ENCODE assay signal across 21 mouse cellular contexts in the genomic region with DNA sequence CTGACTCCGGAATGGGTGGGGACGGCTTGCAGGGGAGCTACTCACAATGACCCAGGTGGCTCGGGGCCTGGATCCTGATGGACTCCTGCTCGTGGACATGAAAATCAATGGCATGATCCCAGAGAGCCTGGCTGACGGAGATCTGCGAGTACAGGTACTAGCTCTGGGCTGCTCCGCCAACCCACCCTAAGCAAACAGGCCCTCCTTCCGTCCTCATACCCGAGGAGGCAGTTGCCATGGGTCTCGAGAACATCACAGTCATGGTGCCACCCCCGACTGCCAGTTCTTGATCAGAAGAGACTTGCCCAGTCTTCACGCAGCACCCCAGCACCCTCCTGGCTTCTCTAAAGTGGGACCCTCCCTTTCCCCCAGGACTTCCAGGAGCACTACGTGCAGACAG. TPM values are rescaled to one million over a fixed set of nuclear protein-coding genes. Genes with fewer than 3 reads are reported as not detected.
DNase-seq lines count a peak whose midpoint lies in the region; ATAC-seq and TF ChIP-seq lines count a peak whose summit lies in the region.
"Had no signal": no experiment of that assay in that cellular context is flagged by ENCODE, and none has a peak within 500 bp of the region (broad histone marks: within the 10 kb centered on the region; RNA-seq: fewer than 3 reads in every experiment).

No protein-coding gene starts in this region.

- ATAC-seq in heart, embryonic 13.5 days (ENCODE audit: extremely low read depth, insufficient number of reproducible peaks, low FRiP score, low TSS enrichment): no peak
- ATAC-seq in lung, postnatal 0 days: no peak
- ATAC-seq: forebrain, embryonic 13.5 days had no signal

- TF ChIP-seq EP300 in lung, postnatal 0 days (IDR thresholded peaks at IDR 0.05): no peak

- no peak overlapping the region for H3K4me3 ChIP-seq in heart, embryonic 13.5 days
- no peak overlapping the region for H3K4me3 ChIP-seq in lung, postnatal 0 days (ENCODE audit: low read depth, low read length)
- no peak overlapping the region for H3K4me3 ChIP-seq in limb, embryonic 10.5 days
- H3K4me3 ChIP-seq: erythroblast, embryonic 14.5 days; forebrain, embryonic 13.5 days; heart, embryonic 10.5 days; layer of hippocampus, adult 2 months; midbrain, embryonic 12.5 days; neural tube, embryonic 12.5 days had no signal

- no peak for DNase-seq in heart, adult 9 months (ENCODE audit: low spot score in 2 of 2)
- no peak for DNase-seq in lung, postnatal 0 days (ENCODE audit: low spot score)
- no peak for DNase-seq in lung, postnatal 25 days (ENCODE audit: low spot score)
- DNase-seq in limb, embryonic 10.5 days (ENCODE audit: low spot score): no peak
- peak; percentile 47 for DNase-seq in yolk sac, embryonic 10.5 days (ENCODE audit: low spot score)
- DNase-seq in right cerebral cortex, adult 18-20 months: no peak
- DNase-seq in cerebellum, postnatal 25 days: no peak
- DNase-seq: cerebellum, adult 8-10 months; layer of hippocampus, postnatal 36 days; thymus, adult 18-20 months had no signal

- no peaks in the 10 kb centered on the region for H3K9me3 ChIP-seq in heart, embryonic 13.5 days
- no peaks in the 10 kb centered on the region for H3K9me3 ChIP-seq in lung, postnatal 0 days (ENCODE audit: low read length)
- H3K9me3 ChIP-seq in limb, embryonic 10.5 days (replicated peaks): no peaks in the 10 kb centered on the region
- H3K9me3 ChIP-seq: forebrain, embryonic 13.5 days; heart, embryonic 10.5 days; midbrain, embryonic 12.5 days; neural tube, embryonic 12.5 days had no signal

- H3K4me2 ChIP-seq in heart, embryonic 13.5 days: no peak overlapping the region
- no peak overlapping the region for H3K4me2 ChIP-seq in lung, postnatal 0 days (replicated peaks; ENCODE audit: low read depth, low read length)
- H3K4me2 ChIP-seq: forebrain, embryonic 13.5 days; hindbrain, embryonic 14.5 days; midbrain, embryonic 12.5 days; neural tube, embryonic 12.5 days had no signal

- peaks cover 71% of the 10 kb centered on the region for H3K4me1 ChIP-seq in heart, embryonic 13.5 days
- H3K4me1 ChIP-seq in lung, postnatal 0 days (ENCODE audit: insufficient read depth, low read depth, low read length): peaks cover 9% of the 10 kb centered on the region; the same call in 1 of the 2 replicates
- peaks cover 57% of the 10 kb centered on the region for H3K4me1 ChIP-seq in limb, embryonic 10.5 days

- TF ChIP-seq CTCF in lung, postnatal 0 days (IDR thresholded peaks at IDR 0.05): no peak

- no peaks in the 10 kb centered on the region for H3K36me3 ChIP-seq in heart, embryonic 13.5 days
- H3K36me3 ChIP-seq in lung, postnatal 0 days (ENCODE audit: insufficient read depth, low read length): no peaks in the 10 kb centered on the region
- no peaks in the 10 kb centered on the region for H3K36me3 ChIP-seq in limb, embryonic 10.5 days
- H3K36me3 ChIP-seq: heart, embryonic 10.5 days; midbrain, embryonic 12.5 days; neural tube, embryonic 12.5 days had no signal

- H3K27me3 ChIP-seq in heart, embryonic 13.5 days (replicated peaks): peaks cover 10% of the 10 kb centered on the region
- no peaks in the 10 kb centered on the region for H3K27me3 ChIP-seq in lung, postnatal 0 days (replicated peaks; ENCODE audit: insufficient read depth, low read length)
- peaks cover 20% of the 10 kb centered on the region for H3K27me3 ChIP-seq in limb, embryonic 10.5 days (ENCODE audit: low read depth, poor library complexity, severe bottlenecking)
- H3K27me3 ChIP-seq: CH12.LX had no signal

- WGBS in heart, embryonic 13.5 days: 77% methylated on average over 13 of the region's 13 CpGs
- 58% methylated on average over 13 of the region's 13 CpGs for WGBS in lung, postnatal 0 days
- 81% methylated on average over 13 of the region's 13 CpGs for WGBS in limb, embryonic 10.5 days

- no peak overlapping the region for H3K9ac ChIP-seq in heart, embryonic 13.5 days
- H3K9ac ChIP-seq in lung, postnatal 0 days (replicated peaks; ENCODE audit: low read depth): no peak overlapping the region
- H3K9ac ChIP-seq: forebrain, embryonic 13.5 days; hindbrain, embryonic 14.5 days; liver, embryonic 14.5 days; midbrain, embryonic 12.5 days; neural tube, embryonic 12.5 days had no signal

- H3K27ac ChIP-seq in heart, embryonic 13.5 days (replicated peaks): 0 out of 2 replicates have a peak overlapping the region, but pooled peaks have one; percentile 88
- peak overlapping the region; percentile 61; the same call in 1 of the 2 replicates for H3K27ac ChIP-seq in lung, postnatal 0 days (ENCODE audit: low read length)
- peak overlapping the region; percentile 30; the same call in 1 of the 2 replicates for H3K27ac ChIP-seq in limb, embryonic 10.5 days
- H3K27ac ChIP-seq: forebrain, embryonic 13.5 days; heart, embryonic 10.5 days; hindbrain, embryonic 14.5 days; kidney, postnatal 0 days; layer of hippocampus, adult 2 months; liver, embryonic 14.5 days; midbrain, embryonic 12.5 days; neural tube, embryonic 12.5 days had no signal

RNA-seq across cellular contexts. Expression of a gene that starts 17.0 kb away (rescaled TPM):
- 10.4 and 12.5 TPM in 2 replicates for polyA plus RNA-seq in heart, embryonic 13.5 days (2015; fragmentation: Nextera tagmentation; extraction: Ambion mirVana)
- polyA plus RNA-seq in lung, postnatal 0 days (2015; fragmentation: Nextera tagmentation; extraction: Ambion mirVana): 26.0 and 27.0 TPM in 2 replicates
- 6.1 and 6.8 TPM in 2 replicates for polyA plus RNA-seq in limb, embryonic 10.5 days (2016; fragmentation: Nextera tagmentation; extraction: Ambion mirVana)

Comparison
In these comparisons a context has a peak if more than half of its experiments do, and no peak if none do; other contexts are left out.
1. H3K27ac ChIP-seq: peak in every context shown above with its lines; median percentile 88 in heart, embryonic 13.5 days; 61 in lung, postnatal 0 days; 30 in limb, embryonic 10.5 days.